Comparison of ENCODE assay signal across 8 mouse cellular contexts in the genomic region with DNA sequence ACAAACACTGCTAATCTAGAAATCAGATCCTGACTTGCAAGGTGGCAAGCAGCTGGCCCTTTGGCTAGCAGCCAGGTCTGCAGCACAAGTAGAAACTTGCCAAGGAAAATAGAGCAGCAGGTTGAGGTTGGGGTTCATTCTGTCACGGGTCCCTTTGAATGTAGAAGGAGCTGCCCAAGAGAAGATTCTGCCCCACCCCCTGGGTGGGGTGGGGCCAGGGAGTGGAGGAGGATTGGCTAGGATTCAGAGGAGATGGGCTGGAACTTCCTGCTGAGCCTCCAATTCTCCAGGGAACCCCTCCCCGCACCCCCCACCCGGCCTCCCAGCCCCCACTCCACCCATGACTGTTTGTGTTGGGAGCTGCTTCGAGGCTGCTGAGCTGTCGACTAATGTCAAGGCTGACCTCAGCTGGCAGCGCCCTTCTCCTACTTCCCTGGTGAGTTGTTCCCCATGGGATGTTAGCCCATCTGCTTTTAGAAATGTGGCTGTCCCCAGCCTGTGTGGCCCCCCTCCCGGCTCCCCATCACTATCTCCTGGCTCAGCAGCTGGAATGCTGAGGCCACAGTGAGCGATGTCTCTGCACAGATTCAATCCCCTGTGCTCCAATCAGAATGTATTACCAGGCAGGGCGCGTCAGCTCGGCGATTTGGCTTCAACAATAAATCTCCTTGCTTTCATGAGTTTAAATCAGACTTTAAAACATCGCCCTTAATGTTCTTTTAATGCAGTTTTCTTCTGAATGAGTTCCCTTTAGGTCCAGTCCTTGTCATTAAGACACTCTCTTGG.
DNase-seq lines count a peak whose midpoint lies in the region; ATAC-seq and TF ChIP-seq lines count a peak whose summit lies in the region.

No protein-coding gene starts in this region.

- H3K36me3 ChIP-seq in ES-Bruce4 (ENCODE audit: control insufficient read depth, insufficient read depth, low read length, poor library complexity, severe bottlenecking): no peaks in the 10 kb centered on the region
- H3K36me3 ChIP-seq in forebrain, embryonic 11.5 days (ENCODE audit: control insufficient read depth, insufficient read depth, low read length): no peaks in the 10 kb centered on the region
- H3K36me3 ChIP-seq in hindbrain, embryonic 11.5 days (ENCODE audit: control insufficient read depth, insufficient read depth, low read length): no peaks in the 10 kb centered on the region
- H3K36me3 ChIP-seq in limb, embryonic 14.5 days (ENCODE audit: control insufficient read depth, insufficient read depth, low read length): no peaks in the 10 kb centered on the region

- peak; percentile 80 for ATAC-seq in forebrain, embryonic 11.5 days (replicated peaks; ENCODE audit: low FRiP score)
- ATAC-seq in hindbrain, embryonic 11.5 days (ENCODE audit: low FRiP score): peak; percentile 77
- no peak; the same call in 1 of the 2 replicates for ATAC-seq in limb, embryonic 14.5 days (ENCODE audit: low FRiP score, low read depth)

- H3K9ac ChIP-seq in ES-Bruce4 (ENCODE audit: low read depth, poor library complexity, severe bottlenecking): no peak overlapping the region
- H3K9ac ChIP-seq in forebrain, embryonic 11.5 days (ENCODE audit: low read length): no peak overlapping the region
- H3K9ac ChIP-seq in hindbrain, embryonic 11.5 days (ENCODE audit: low read depth, low read length): no peak overlapping the region
- H3K9ac ChIP-seq in limb, embryonic 14.5 days (ENCODE audit: low read depth, low read length, severe bottlenecking): 0 out of 2 replicates have a peak overlapping the region, but pooled peaks have one; percentile 3

- H3K4me2 ChIP-seq in forebrain, embryonic 11.5 days (ENCODE audit: low read depth, low read length, severe bottlenecking): peak overlapping the region; percentile 36
- H3K4me2 ChIP-seq in hindbrain, embryonic 11.5 days (replicated peaks; ENCODE audit: low read depth, low read length): peak overlapping the region; percentile 25
- H3K4me2 ChIP-seq in limb, embryonic 14.5 days (replicated peaks; ENCODE audit: low read depth, low read length, severe bottlenecking): peak overlapping the region; percentile 48

- peak; percentile 82 to 86 for DNase-seq in adrenal gland, postnatal 36 days
- peak; percentile 61 for DNase-seq in forebrain, embryonic 11.5 days (ENCODE audit: low spot score)
- DNase-seq in hindbrain, embryonic 11.5 days (ENCODE audit: low spot score): peak; percentile 37
- peak; percentile 63 for DNase-seq in limb, embryonic 14.5 days (ENCODE audit: low spot score)
- DNase-seq in neural tube, embryonic 10.5 days (ENCODE audit: extremely low spot score, low spot score): peak; percentile 43
- no peak for DNase-seq in spleen, postnatal 36 days (ENCODE audit: low spot score in 2 of 2)
- DNase-seq in thymus, postnatal 36 days: no peak

- no peak overlapping the region for H3K27ac ChIP-seq in ES-Bruce4 (ENCODE audit: insufficient read depth, low read length)
- H3K27ac ChIP-seq in forebrain, embryonic 11.5 days (ENCODE audit: low read depth, low read length): no peak overlapping the region
- H3K27ac ChIP-seq in hindbrain, embryonic 11.5 days (ENCODE audit: low read depth, low read length): no peak overlapping the region
- H3K27ac ChIP-seq in limb, embryonic 14.5 days (replicated peaks; ENCODE audit: low read depth, low read length): no peak overlapping the region

- no peaks in the 10 kb centered on the region for H3K4me1 ChIP-seq in ES-Bruce4 (ENCODE audit: control insufficient read depth, insufficient read depth, low read length)
- H3K4me1 ChIP-seq in forebrain, embryonic 11.5 days (replicated peaks; ENCODE audit: control insufficient read depth, insufficient read depth, low read length): peaks cover 4% of the 10 kb centered on the region
- no peaks in the 10 kb centered on the region for H3K4me1 ChIP-seq in hindbrain, embryonic 11.5 days (replicated peaks; ENCODE audit: control insufficient read depth, insufficient read depth, low read length)
- peaks cover 13% of the 10 kb centered on the region for H3K4me1 ChIP-seq in limb, embryonic 14.5 days (ENCODE audit: control insufficient read depth, insufficient read depth, low read length)

- no peaks in the 10 kb centered on the region for H3K9me3 ChIP-seq in ES-Bruce4 (replicated peaks; ENCODE audit: control insufficient read depth, insufficient read depth, low read length, poor library complexity, severe bottlenecking)
- no peaks in the 10 kb centered on the region for H3K9me3 ChIP-seq in forebrain, embryonic 11.5 days (ENCODE audit: control insufficient read depth, low read length)
- H3K9me3 ChIP-seq in hindbrain, embryonic 11.5 days (ENCODE audit: control insufficient read depth, low read length): no peaks in the 10 kb centered on the region
- no peaks in the 10 kb centered on the region for H3K9me3 ChIP-seq in limb, embryonic 14.5 days (ENCODE audit: control insufficient read depth, low read length)

- H3K4me3 ChIP-seq in ES-Bruce4 (ENCODE audit: low read depth, low read length): peak overlapping the region; percentile 42
- peak overlapping the region; percentile 4; the same call in 1 of the 2 replicates for H3K4me3 ChIP-seq in forebrain, embryonic 11.5 days (ENCODE audit: low read depth, low read length)
- 0 out of 2 replicates have a peak overlapping the region, but pooled peaks have one; percentile 2 for H3K4me3 ChIP-seq in hindbrain, embryonic 11.5 days (ENCODE audit: low read depth, low read length)
- peak overlapping the region; percentile 20; the same call in 1 of the 2 replicates for H3K4me3 ChIP-seq in limb, embryonic 14.5 days (replicated peaks; ENCODE audit: low read length)

- TF ChIP-seq EP300 in ES-Bruce4 (IDR thresholded peaks at IDR 0.05; ENCODE audit: insufficient read depth, low read depth, low read length): no peak

- TF ChIP-seq CTCF in ES-Bruce4 (IDR thresholded peaks at IDR 0.05; ENCODE audit: low read depth, low read length): no peak

- TF ChIP-seq POLR2A in ES-Bruce4 (IDR thresholded peaks at IDR 0.05; ENCODE audit: insufficient read depth, low read length): no peak
- no peak for TF ChIP-seq POLR2A in limb, embryonic 14.5 days (IDR thresholded peaks at IDR 0.05; ENCODE audit: borderline replicate concordance, extremely low read depth, insufficient read depth, insufficient read length)

- 1% methylated on average over 13 of the region's 13 CpGs for WGBS in forebrain, embryonic 11.5 days
- WGBS in hindbrain, embryonic 11.5 days: 3% methylated on average over 13 of the region's 13 CpGs
- 0% methylated on average over 13 of the region's 13 CpGs for WGBS in limb, embryonic 14.5 days

- no peaks in the 10 kb centered on the region for H3K27me3 ChIP-seq in ES-Bruce4 (ENCODE audit: control insufficient read depth, insufficient read depth, low read length, poor library complexity, severe bottlenecking)
- no peaks in the 10 kb centered on the region; the same call in 1 of the 2 replicates for H3K27me3 ChIP-seq in forebrain, embryonic 11.5 days (ENCODE audit: control insufficient read depth, insufficient read depth, low read length)
- H3K27me3 ChIP-seq in hindbrain, embryonic 11.5 days (ENCODE audit: control insufficient read depth, insufficient read depth, low read length): no peaks in the 10 kb centered on the region
- H3K27me3 ChIP-seq in limb, embryonic 14.5 days (ENCODE audit: control insufficient read depth, insufficient read depth, low read length): no peaks in the 10 kb centered on the region

Comparison
In these comparisons a context has a peak if more than half of its experiments do, and no peak if none do; other contexts are left out.
1. DNase-seq: peak in adrenal gland, postnatal 36 days (2 of 2), forebrain, embryonic 11.5 days (single experiment), hindbrain, embryonic 11.5 days (single experiment), limb, embryonic 14.5 days (single experiment) and neural tube, embryonic 10.5 days (single experiment); none in spleen, postnatal 36 days (0 of 2) and thymus, postnatal 36 days (0 of 2).
2. Peak in every context shown above with its lines, with median percentiles within 50 percentile points of each other: H3K4me3 ChIP-seq and H3K4me2 ChIP-seq.